Mouse (Mus musculus) regulatory T cell (primary cell): ENCODE data around the gene Gm12248.
"Not testable (repeated sequence)": the region's sequence is repeated elsewhere in the genome, so short reads cannot be mapped to it uniquely, and the experiment has no call there.

ENCODE experiments used
- in situ Hi-C: fragments of 300-600 bp; cut with MboI, MseI; formaldehyde crosslinking; loops from one replicate; pipeline ENCODE4 v1.15.1; 2025; ENCODE audit warnings: high pct_unique_total_duplicates

The Gm12248 gene

GRCm38 (mm10) chr11:58102581-58103343, 9.8 kb upstream of the Gm12248 start:
- in situ Hi-C loops: no loop called here

DNA sequence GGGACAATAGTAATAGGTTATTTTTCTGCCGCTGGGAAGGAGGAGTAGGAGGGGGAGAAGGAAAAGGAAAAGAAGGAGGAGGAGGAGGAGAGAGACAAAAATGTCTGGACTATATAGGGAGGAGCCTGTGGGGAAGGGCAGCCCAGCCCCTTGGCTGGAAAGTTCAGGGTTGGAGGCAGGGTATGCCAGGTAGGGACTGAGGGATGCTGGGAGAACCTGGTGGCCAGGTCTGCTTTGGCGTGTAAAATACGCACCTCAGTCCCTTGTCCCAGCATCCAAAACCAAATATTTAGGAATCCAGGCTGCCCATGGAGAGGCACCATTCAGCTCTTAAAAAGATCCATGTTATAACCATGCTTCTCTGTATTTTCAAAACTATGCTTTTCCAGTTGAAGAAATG, 9.2 kb upstream of the Gm12248 start:
- in situ Hi-C loops: no loop called here

DNA sequence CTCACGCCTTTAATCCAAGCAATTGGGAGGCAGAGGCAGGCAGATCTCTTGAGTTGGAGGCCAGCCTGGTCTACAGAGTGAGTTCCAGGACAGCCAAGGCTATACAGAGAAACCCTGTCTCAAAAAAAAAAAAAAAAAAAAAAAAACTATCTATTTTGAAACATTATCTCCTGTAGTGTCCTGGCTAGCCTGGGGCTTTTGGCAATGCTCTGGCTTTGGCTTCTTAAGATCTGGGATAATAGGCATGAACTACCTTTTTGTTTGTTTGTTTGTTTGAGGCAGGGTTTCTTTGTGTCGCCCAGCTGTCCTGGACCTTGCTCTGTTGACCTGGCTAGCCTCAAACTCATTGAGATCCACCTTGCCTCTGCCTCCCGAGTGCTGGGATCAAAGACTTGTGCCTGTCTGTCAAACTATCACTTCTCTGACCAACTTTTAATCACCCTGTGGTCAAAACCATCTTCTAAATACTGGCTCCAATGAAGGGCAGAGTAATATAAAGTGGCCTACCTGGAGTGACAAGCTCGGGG, 8.3 kb upstream of the Gm12248 start:
- in situ Hi-C loops: no loop called here

DNA sequence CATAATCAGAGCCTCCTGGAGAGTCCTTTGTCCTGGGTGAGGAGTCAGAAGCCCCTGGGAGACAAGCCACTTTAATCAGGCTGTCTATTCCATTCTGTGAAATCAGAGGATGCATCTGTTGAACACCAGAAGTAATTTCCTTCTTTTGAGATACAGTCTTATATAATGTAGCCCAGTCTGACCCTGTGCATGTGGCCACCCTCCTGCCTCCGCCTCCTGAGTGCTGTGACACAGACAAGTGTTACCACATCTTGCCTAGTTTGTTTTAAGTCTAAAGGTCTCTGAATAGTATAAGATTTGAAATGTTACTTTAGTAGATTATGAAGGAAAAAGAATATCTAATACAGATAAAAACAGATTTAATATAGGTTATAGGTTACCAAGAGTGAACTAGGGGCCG, 7.1 kb upstream of the Gm12248 start:
- in situ Hi-C loops: no loop called here

DNA sequence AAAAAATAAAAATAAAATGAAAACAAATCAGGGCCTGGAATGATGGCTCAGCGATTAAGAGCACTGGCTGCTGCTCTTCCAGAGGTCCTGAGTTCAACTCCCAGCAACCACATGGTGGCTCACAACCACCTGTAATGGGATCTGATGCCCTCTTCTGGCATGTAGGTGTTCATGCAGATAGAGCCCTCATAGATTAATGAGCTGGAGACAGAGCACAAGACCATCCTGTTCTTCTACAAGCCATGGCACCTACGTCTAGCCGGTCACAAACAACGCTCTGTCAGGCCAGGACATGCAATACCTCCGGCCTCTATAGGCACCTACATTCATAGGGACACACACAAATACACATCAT, 5.4 kb upstream of the Gm12248 start:
- in situ Hi-C loops: not testable (repeated sequence)

GRCm38 (mm10) chr11:58097621-58098365, 4.9 kb upstream of the Gm12248 start:
- in situ Hi-C loops: no loop called here

- in situ Hi-C loops: no loop called here
Observed at GRCm38 (mm10) chr11:58096821-58097620, 4.1 kb upstream of the Gm12248 start.

DNA sequence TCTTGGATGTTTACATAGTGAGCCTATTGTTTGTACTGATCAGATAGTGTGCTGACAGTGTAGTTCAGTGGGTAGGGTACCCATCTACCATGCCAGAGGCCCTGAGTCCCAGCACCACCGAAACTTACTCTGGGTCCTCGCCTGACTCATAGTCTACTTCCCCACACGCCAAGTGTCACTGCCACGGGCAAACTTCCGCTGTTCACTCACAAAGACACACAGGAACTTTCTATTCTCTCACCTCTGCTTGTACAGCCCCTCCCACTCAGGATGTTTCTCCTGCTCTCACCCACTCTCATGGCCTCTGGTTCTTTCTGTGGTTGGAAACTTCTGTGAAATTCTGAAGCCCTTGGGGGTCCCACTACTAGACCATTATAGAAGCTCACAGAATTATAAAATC, 3.2 kb upstream of the Gm12248 start:
- in situ Hi-C loops: no loop called here

DNA sequence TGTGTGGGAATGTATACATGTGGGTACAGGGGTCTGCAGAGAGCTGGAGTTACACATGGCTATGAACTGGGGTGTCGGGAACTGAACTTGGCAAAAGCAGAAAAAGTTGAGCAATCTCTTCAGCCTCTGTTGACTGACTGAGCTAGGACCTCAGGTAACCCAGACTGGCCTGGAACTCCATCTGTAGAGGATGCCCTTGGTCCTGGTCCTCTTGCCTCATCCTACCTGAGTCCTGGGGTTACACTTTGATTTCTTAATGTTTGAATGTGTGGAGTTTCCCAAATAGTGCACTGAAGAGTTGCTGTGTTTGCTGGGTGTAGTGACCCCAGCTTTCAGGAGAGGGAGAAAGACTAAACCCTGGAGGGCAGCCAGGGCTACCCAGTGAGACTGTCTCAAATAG, 2.6 kb upstream of the Gm12248 start:
- in situ Hi-C loops: no loop called here

- in situ Hi-C loops: no loop called here
Observed at GRCm38 (mm10) chr11:58094766-58095165, 1.8 kb upstream of the Gm12248 start.

- in situ Hi-C loops: no loop called here
Observed at GRCm38 (mm10) chr11:58092541-58092940, 393 bp downstream of the Gm12248 start.

- in situ Hi-C loops: no loop called here
Observed at GRCm38 (mm10) chr11:58081716-58082115, 11.2 kb downstream of the Gm12248 start.

DNA sequence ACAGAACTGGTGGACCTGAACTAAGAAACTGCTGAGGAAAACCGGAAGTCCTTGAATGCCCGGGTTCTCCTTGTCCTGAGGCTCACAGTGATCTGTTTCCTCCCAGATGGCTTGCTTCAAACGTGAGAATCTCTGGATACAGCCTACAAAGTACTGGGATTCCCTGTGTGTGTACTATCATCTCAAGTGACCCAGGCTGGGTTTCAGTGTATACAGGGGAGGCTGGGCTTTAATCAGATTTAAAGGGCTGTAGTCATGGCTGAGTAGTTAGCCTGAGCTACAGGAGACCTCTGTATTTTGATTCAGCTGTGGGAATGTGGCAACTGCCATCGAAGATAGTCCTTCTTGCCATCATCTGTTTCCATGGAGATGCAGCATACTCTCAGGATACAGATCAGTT, 15.7 kb downstream of the Gm12248 start:
- in situ Hi-C loops: no loop called here

DNA sequence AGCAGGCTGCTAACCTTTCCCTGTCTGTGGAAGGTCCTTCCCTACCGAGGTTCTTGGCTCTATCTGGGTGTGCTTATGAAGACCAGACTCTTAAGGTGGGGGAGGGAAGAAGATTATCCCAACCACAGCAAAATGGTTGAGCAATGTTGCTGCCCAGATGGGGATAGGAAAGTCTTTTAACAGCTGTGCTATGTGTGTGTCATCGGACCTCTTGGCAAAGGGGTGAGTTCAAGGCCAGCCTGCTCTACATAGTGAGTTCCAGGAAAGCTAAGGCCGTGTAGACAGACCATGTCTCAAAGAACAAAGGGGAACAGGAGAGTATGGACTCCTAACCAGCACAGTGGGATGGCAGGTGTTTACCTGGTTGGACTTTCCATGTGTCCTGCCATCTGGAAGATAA, 20.0 kb downstream of the Gm12248 start:
- in situ Hi-C loops: loop anchor here (25.0 kb wide), 1 partner anchor 261 kb away; the partner anchor contains the start of gene Sap30l

DNA sequence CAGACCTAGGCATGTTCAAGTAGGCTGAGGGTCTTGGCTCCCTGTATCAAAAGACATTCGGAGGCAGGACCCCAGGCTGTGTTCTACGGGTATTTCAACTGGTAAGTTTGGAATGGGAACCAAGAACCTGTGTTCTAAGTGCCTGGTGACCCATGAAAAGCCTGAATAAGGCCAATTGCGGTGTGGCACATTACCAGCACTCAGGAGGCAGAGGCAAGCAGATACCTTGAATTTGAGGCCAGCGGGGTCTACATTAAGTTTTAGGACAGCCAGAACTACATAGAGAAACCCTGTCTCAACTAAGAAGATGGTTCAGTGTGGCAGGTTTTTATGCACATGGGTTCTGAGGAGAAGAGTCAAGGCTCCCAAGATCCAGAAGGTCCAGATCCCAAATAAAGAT, 27.9 kb downstream of the Gm12248 start:
- in situ Hi-C loops: loop anchor here (25.0 kb wide), 1 partner anchor 253 kb away; the partner anchor contains the start of gene Sap30l

DNA sequence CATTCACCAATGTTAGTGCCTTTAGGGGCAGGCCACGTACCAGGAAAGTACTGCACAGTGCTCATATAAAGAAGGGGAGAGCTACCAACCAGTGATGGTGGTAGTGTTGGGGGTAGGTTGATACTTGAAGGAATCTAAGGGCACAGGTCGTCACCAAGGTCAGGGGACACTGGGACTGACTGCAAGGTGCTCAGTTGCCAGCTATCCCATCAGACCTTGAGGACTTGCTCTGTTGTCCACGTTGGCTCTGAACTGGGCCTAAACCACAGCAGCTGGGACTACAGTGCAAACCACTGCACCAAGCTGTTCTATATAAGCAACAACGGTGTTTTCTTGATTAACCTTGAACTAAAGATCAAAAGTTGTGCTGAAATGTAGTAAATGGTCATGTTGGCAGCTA, 30.3 kb downstream of the Gm12248 start:
- in situ Hi-C loops: loop anchor here (25.0 kb wide), 1 partner anchor 250 kb away; the partner anchor contains the start of gene Sap30l

DNA sequence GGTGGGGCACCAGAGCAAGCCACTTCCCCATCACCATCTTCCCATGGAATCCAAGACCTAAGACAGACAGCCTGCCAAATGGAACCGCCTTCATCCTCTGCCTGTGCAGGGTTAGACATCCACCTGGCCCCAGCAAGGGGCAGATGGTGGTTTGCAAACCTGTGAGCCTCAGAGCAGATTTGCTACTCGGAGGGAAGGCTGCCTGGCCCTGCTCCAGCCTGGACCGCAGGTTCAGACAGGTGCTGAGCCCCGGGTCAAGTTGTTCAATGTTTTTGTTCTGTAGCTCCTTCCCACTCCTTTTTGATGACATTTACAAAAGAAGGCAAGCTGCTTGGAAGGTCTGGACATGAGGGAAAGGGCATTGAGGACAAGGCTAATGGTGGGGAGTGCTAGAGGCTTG, 31.7 kb downstream of the Gm12248 start:
- in situ Hi-C loops: loop anchor here (25.0 kb wide), 1 partner anchor 249 kb away; the partner anchor contains the start of gene Sap30l

- in situ Hi-C loops: loop anchor here (25.0 kb wide), 1 partner anchor 247 kb away; the partner anchor contains the start of gene Sap30l
Observed at GRCm38 (mm10) chr11:58059752-58060151, 33.2 kb downstream of the Gm12248 start.

- in situ Hi-C loops: loop anchor here (25.0 kb wide), 1 partner anchor 245 kb away; the partner anchor contains the start of gene Sap30l
Observed at GRCm38 (mm10) chr11:58057455-58057854, 35.5 kb downstream of the Gm12248 start.

DNA sequence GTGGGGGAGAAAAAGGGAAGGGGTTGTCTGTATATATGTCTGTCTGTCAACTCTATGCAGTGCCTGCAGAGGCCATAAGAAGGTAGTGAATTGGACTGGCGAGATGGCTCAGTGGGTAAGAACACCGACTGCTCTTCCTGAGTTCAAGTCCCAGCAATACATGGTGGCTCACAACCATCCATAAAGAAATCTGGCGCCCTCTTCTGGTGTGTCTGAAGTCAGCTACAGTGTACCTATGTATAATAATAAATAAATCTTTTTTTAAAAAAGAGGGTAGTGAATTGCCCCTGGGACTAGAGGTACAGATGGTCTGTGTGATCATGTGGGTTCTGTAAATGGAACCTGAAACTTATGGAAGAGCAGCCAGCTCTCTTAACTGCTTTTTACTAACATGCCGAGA, 46.5 kb downstream of the Gm12248 start:
- in situ Hi-C loops: no loop called here

GRCm38 (mm10) chr11:58042861-58043431, 50.0 kb downstream of the Gm12248 start:
- in situ Hi-C loops: no loop called here
